Mouse (Mus musculus): ENCODE results near the gene Gm21954. TPM values are rescaled to one million over a fixed set of nuclear protein-coding genes. Genes with fewer than 3 reads are reported as not detected.
A peak's percentile ranks its signal among the peaks of the same experiment; 100 is the strongest.

Gene Gm21954
- polyA plus RNA-seq, 1 experiment: not detected

DNA sequence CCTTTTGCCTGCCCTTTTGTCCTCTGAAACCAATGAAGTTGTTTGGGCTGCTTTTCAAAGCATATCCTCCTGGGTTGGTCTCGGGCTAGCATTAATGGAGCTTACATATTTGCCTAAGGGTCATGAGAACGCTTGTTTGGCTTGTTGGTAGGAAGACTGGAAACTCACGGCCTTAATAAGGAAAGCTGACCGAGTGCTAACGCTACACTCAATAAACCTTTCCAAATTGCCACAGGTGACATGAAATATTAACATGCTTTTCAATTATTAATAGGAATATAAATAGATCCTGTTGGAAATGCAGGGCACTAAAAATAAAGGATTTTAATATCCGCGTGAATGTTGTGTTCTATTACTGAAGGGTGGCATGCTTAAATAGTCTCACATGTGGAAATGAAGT lies 27.3 kb upstream of the Gm21954 start:
- 46% methylated on average over 7 of the region's 7 CpGs for WGBS
- Histone ChIP-seq H3K27ac (ENCODE audit: insufficient read depth, low read depth, low read length) (no peak overlapping the region), H3K4me3 (ENCODE audit: insufficient read depth, low read depth, low read length) (no peak overlapping the region), H3K27me3 (replicated peaks; ENCODE audit: control insufficient read depth, insufficient read depth, low read length) (no peaks in the 10 kb centered on the region), H3K36me3 (ENCODE audit: control insufficient read depth, insufficient read depth, low read length) (no peaks in the 10 kb centered on the region), H3K4me1 (ENCODE audit: control insufficient read depth, insufficient read depth, low read length) (no peaks in the 10 kb centered on the region)
- DNase-seq: peak; percentile 19
- TF ChIP-seq POLR2A (IDR thresholded peaks at IDR 0.05; ENCODE audit: low read depth, low read length): no peak
- TF ChIP-seq CTCF (conservative IDR thresholded peaks at IDR 0.05; ENCODE audit: insufficient read depth, insufficient read length, low read depth, low read length): no peak

DNA sequence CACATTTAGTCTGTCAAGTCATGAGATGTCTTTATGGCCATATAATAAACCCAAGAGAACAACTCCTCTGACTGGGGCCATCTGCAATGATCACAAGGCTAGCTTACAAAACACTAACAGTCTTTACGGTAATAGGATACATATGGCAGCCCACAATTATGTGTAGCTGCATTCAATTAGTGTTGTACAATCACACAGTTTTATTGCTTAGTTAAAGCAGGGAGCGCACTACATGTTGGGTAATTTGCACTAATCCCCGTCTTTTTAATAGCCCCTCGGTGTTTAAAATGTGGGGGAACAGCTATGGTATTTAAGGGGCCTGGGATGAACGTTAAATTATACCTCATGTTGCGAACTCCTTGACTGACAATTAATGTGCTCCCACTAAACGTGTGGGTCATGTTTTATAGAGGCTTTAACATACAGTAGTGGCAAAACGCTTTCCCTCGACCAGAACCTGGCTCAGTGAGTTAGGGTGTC lies 24.5 kb upstream of the Gm21954 start:
- TF ChIP-seq POLR2A (IDR thresholded peaks at IDR 0.05; ENCODE audit: low read depth, low read length) (no peak), CTCF (conservative IDR thresholded peaks at IDR 0.05; ENCODE audit: insufficient read depth, insufficient read length, low read depth, low read length) (no peak)
- 57% methylated on average over 9 of the region's 9 CpGs for WGBS

DNA sequence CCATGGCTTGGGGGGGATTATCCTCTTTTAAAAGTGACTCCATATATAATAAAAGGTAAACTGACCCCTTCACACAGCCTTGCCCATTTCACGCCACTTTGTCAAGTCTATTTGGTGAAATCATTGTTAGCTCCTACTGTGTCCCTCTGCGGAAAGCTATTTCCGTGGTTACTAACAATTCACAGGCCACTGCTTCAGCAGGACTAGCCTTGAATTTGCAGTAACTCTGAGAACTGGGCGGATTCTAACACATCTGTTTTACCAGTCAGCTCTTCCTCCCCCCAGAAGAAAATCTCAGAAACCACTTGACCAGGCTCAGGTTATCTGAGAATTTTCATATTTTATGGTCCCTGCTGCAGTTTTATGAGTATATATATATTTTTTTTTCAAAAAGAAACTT lies 23.9 kb upstream of the Gm21954 start:
- Histone ChIP-seq H3K27ac (ENCODE audit: insufficient read depth, low read depth, low read length) (no peak overlapping the region), H3K4me3 (ENCODE audit: insufficient read depth, low read depth, low read length) (no peak overlapping the region), H3K27me3 (replicated peaks; ENCODE audit: control insufficient read depth, insufficient read depth, low read length) (no peaks in the 10 kb centered on the region), H3K4me1 (ENCODE audit: control insufficient read depth, insufficient read depth, low read length) (no peaks in the 10 kb centered on the region), H3K36me3 (ENCODE audit: control insufficient read depth, insufficient read depth, low read length) (no peaks in the 10 kb centered on the region)
- no peak for TF ChIP-seq POLR2A (IDR thresholded peaks at IDR 0.05; ENCODE audit: low read depth, low read length)
- no peak for TF ChIP-seq CTCF (conservative IDR thresholded peaks at IDR 0.05; ENCODE audit: insufficient read depth, insufficient read length, low read depth, low read length)
- WGBS: 72% methylated on average over 4 of the region's 4 CpGs
- DNase-seq: no peak

More for the DNA sequence above, 24.5 kb upstream of the Gm21954 start:
- Histone ChIP-seq H3K27me3 (replicated peaks; ENCODE audit: control insufficient read depth, insufficient read depth, low read length) (no peaks in the 10 kb centered on the region), H3K4me1 (ENCODE audit: control insufficient read depth, insufficient read depth, low read length) (no peaks in the 10 kb centered on the region), H3K36me3 (ENCODE audit: control insufficient read depth, insufficient read depth, low read length) (no peaks in the 10 kb centered on the region), H3K4me3 (ENCODE audit: insufficient read depth, low read depth, low read length) (no peak overlapping the region), H3K27ac (ENCODE audit: insufficient read depth, low read depth, low read length) (no peak overlapping the region)
- no peak for DNase-seq

DNA sequence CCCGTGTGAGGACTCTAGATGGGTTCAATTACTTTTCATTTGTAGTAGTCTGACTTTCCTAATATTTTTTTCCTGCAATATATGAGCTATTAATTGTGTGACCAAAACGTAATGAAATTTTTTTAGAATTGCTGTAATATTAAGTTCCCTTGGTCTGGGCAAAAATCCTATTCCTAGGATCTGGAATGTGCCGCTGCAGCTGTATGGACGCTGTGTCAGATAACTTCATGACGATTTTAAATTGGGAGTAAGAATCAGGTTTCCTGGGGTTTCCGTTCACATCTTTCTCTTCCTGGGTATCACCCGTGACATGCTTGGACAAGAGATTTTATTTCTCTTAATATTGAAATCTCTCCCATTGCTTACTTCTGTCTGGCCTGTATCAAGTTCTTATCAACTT lies 23.2 kb upstream of the Gm21954 start:
- no peaks in the 10 kb centered on the region for H3K4me1 ChIP-seq (ENCODE audit: control insufficient read depth, insufficient read depth, low read length)
- TF ChIP-seq POLR2A (IDR thresholded peaks at IDR 0.05; ENCODE audit: low read depth, low read length): no peak
- no peak for TF ChIP-seq CTCF (conservative IDR thresholded peaks at IDR 0.05; ENCODE audit: insufficient read depth, insufficient read length, low read depth, low read length)

DNA sequence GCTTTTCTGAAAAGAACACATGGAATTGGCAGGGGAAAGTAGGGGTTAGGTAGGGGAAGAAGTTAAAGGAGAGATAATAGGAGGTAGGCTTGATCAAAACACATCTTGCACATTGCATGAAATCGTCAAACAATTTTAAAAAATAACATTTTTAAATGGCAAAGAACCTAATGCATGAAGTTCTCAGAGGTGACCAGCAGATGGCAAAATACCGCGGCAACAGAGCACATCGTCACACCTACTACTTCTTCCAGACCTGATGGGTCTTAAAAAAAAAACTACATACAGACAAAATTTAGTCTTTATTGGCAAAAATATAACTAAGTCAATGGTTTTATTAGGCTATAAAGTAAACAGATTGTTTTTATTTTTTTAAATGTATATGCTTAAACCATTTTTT lies 22.3 kb upstream of the Gm21954 start:
- TF ChIP-seq POLR2A (IDR thresholded peaks at IDR 0.05; ENCODE audit: low read depth, low read length) (no peak), CTCF (conservative IDR thresholded peaks at IDR 0.05; ENCODE audit: insufficient read depth, insufficient read length, low read depth, low read length) (peak; percentile 41; the same call in 1 of the 2 replicates)
- Histone ChIP-seq H3K36me3 (ENCODE audit: control insufficient read depth, insufficient read depth, low read length) (no peaks in the 10 kb centered on the region), H3K27me3 (replicated peaks; ENCODE audit: control insufficient read depth, insufficient read depth, low read length) (no peaks in the 10 kb centered on the region), H3K4me3 (ENCODE audit: insufficient read depth, low read depth, low read length) (no peak overlapping the region), H3K4me1 (ENCODE audit: control insufficient read depth, insufficient read depth, low read length) (no peaks in the 10 kb centered on the region), H3K27ac (ENCODE audit: insufficient read depth, low read depth, low read length) (no peak overlapping the region)
- 54% methylated on average over 4 of the region's 4 CpGs for WGBS
- DNase-seq: no peak

More for the DNA sequence above, 23.2 kb upstream of the Gm21954 start:
- H3K27ac ChIP-seq (ENCODE audit: insufficient read depth, low read depth, low read length): no peak overlapping the region
- H3K4me3 ChIP-seq (ENCODE audit: insufficient read depth, low read depth, low read length): no peak overlapping the region
- 69% methylated on average over 7 of the region's 7 CpGs for WGBS
- H3K36me3 ChIP-seq (ENCODE audit: control insufficient read depth, insufficient read depth, low read length): no peaks in the 10 kb centered on the region
- no peak for DNase-seq
- H3K27me3 ChIP-seq (replicated peaks; ENCODE audit: control insufficient read depth, insufficient read depth, low read length): no peaks in the 10 kb centered on the region

DNA sequence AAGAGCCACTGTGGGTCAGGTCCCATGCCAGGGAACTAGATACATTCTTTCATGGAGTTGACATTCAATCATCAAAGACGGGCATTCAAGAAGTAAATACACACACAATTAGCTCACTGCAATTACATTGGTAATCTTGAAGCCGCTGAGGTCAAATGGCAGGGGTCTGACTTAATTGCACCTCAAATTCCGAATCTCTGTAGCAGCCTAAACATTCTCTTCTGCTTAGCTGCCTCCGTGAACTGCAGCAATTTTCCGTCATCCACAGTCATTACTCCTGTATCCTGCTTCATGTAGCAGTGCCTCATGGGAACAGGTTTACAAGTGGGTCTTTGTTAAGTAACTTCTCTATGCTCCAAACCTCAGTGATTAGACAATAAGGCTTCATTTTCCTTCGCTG lies 20.0 kb upstream of the Gm21954 start:
- Histone ChIP-seq H3K27ac (ENCODE audit: insufficient read depth, low read depth, low read length) (no peak overlapping the region), H3K27me3 (replicated peaks; ENCODE audit: control insufficient read depth, insufficient read depth, low read length) (no peaks in the 10 kb centered on the region), H3K36me3 (ENCODE audit: control insufficient read depth, insufficient read depth, low read length) (no peaks in the 10 kb centered on the region), H3K4me3 (ENCODE audit: insufficient read depth, low read depth, low read length) (no peak overlapping the region), H3K4me1 (ENCODE audit: control insufficient read depth, insufficient read depth, low read length) (no peaks in the 10 kb centered on the region)
- WGBS: 58% methylated on average over 6 of the region's 6 CpGs
- TF ChIP-seq CTCF (conservative IDR thresholded peaks at IDR 0.05; ENCODE audit: insufficient read depth, insufficient read length, low read depth, low read length) (no peak), POLR2A (IDR thresholded peaks at IDR 0.05; ENCODE audit: low read depth, low read length) (no peak)
- DNase-seq: no peak

DNA sequence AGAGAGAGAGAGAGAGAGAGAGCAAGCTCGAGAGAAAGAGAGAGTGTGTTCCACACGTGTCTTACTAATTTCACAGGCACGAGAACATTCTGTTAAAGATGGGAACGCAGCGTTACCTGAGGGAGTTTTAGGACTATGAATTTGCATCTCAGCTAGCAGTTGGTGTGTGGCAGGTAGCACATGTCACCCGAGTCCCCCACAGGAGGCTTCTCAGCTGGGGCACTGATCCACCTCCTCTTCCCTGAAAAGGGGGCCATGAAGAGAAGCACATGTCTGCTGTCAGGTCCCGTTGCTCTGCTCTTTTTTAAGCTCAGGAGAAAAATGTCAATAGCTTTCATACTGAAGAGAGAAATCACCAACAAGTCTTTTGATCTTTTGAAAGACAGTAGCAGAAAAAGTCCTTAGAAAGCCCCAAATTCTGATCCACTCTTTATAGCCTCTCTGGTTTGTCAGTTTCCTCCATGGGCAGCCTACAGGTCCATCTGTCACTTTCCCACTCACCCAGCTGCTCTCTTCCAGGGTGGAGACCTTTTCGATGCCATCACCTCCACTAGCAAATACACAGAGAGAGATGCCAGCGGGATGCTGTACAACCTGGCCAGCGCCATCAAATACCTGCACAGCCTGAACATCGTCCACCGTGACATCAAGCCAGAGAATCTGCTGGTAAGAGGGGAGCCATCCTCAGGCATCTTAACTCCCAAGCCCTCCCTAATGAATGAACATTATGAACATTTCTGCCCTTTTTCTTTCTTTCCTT lies 17.4 kb upstream of the Gm21954 start:
- no peak overlapping the region for H3K27ac ChIP-seq (ENCODE audit: insufficient read depth, low read depth, low read length)
- no peak overlapping the region for H3K4me3 ChIP-seq (ENCODE audit: insufficient read depth, low read depth, low read length)
- TF ChIP-seq POLR2A (IDR thresholded peaks at IDR 0.05; ENCODE audit: low read depth, low read length) (no peak), CTCF (conservative IDR thresholded peaks at IDR 0.05; ENCODE audit: insufficient read depth, insufficient read length, low read depth, low read length) (no peak)
- no peaks in the 10 kb centered on the region for H3K27me3 ChIP-seq (replicated peaks; ENCODE audit: control insufficient read depth, insufficient read depth, low read length)
- no peaks in the 10 kb centered on the region for H3K36me3 ChIP-seq (ENCODE audit: control insufficient read depth, insufficient read depth, low read length)
- H3K4me1 ChIP-seq (ENCODE audit: control insufficient read depth, insufficient read depth, low read length): no peaks in the 10 kb centered on the region
- DNase-seq: no peak
- WGBS: 74% methylated on average over 12 of the region's 12 CpGs
